Mouse (Mus musculus): ENCODE measurements around the gene Urb1.

Urb1 gene

DNA sequence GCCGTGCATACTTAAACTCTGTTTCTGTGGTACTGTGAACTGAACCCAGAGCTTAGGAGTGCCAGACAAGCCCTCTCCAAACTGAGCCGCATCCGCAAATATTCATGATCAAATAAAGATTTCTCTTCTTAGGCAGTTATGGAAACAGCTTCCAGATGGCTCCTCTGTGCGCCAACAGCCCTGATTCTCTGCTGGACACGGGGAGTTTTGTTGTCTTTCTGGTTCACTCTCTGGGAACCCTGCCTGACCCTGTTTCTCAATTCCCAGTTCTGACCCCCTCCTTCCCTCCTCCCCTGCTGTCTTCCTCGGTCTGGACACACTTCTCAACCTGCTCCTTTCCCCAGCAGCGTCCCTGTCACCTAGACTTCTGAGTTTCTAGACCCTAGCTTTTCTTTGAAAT lies 12.8 kb upstream of the Urb1 start:
- DNase-seq (ENCODE audit: low spot score), result no peak

DNA sequence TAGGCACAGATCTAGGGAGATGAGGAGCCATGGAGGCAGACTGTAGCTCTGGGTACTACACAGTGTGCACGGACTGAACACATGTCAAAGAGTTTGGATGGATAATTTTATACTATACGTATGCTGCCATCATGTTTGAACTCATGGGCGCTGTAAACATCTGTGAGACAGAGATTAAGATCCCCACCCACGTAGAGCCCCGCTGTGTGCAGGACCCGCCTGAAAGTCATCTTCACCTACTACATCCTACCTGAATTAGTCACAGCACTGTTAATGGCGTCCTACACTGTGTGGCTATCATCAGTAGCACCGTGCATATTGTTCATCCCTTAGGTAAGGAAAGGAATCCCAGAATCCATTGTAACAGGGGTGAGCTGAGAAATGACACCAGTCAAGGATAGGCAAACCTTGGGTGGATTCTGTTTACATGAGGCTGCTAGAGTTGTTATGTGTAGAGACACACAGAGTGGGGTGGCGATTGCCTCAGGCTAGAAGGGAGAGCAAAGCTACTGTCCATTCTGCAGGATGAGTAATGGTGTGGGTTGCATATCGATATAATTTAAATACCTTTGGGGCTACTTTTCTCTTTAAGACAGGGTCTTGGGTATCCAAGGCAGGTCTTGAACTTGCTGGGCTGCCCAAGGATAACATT lies 12.2 kb upstream of the Urb1 start:
- no peak for DNase-seq (ENCODE audit: low spot score)

DNA sequence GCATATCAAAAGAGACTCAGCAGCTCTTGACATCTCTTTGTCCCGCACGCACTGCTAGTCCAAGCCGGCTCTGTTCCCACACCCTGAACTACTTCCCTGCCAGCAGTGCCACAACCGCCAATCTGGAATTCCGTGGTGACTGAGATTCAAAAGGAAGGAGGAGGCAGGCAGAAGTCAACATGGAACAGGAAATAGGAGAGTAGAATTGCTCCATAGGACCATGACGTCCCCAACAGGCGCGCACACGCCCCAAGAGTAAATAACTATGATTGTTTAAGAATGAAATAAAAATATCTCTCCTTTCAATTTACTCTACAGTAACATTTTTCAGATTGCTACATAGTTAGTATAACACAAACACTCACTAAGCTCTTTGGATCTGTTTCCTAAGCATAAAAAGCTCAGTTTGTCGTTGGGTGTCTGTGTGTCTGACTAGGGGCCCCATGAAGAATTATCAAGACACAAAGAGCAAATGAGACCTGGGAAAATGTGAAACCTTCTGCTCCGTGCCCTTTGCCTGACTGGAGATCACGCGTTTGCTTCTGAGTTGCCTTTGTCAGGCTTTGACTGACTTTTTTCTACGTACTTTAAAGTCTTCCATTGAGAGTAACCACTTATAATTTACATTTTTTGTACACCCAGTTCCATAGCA lies 11.0 kb upstream of the Urb1 start:
- DNase-seq (ENCODE audit: low spot score), result no peak

DNA sequence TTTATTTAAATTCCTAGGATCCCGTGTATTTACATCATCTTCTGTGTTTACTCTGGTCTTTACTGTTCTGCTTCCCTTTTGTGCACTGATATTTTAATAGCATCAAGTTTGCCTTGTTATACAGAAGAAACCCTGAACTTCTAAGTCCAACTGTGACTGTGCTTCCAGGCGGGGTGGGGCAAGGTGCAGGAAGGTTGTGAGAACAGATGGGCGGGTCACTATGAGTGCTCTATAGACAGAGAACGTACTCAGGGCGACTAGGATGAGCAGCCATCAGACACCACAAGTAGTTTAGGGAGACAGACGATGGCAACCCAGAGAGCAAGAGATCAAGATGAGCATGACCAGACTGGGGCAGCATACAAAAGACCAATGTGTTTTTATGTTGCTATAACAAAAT lies 10.1 kb upstream of the Urb1 start:
- no peak for DNase-seq (ENCODE audit: low spot score)

DNA sequence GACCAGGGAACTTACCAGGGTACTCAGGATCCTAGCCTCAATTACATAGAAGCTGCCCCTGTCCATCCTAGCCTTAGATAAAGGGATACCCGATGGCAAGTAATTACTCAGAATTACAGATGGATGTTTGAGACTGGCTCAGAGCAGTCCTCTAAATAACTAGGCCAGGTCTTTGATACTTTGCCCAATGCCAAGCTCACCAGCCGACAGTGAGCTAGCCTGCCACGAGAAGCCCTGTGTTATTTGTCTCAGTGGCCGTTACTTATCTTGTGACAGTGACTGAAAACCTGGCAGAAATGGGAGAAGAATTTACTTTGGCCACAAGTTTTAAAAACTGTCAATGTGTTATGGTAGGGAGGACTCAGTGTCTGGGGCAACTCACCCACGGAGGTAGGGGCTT lies 1.9 kb upstream of the Urb1 start:
- no peak for DNase-seq (ENCODE audit: low spot score)

DNA sequence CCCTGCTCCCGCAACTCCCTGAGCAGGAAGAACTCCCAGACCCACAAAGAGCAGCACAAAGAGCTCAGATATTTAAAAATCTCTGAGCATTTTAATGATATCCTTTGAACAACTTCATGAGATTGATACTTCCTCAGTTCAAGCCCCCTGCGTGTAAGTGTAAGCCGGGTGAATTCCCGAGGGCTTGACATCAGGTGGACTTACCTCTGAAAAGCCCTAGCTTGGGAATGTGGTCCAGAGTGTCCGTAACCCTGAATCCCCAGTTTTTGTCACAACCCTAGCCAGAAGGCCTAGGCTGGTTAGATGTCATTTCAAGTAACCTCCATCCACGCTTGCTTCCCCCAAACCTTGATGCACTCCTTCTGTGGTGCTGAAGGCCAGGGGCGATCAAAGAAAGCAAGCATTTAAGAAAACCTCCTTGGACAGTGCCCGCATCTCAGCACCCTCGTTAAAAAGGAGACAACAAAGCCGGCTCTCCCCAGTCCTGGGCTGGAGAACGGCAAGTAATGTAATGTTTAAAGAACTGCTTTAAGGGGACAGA lies 573 bp upstream of the Urb1 start:
- DNase-seq (ENCODE audit: low spot score), result no peak

DNA sequence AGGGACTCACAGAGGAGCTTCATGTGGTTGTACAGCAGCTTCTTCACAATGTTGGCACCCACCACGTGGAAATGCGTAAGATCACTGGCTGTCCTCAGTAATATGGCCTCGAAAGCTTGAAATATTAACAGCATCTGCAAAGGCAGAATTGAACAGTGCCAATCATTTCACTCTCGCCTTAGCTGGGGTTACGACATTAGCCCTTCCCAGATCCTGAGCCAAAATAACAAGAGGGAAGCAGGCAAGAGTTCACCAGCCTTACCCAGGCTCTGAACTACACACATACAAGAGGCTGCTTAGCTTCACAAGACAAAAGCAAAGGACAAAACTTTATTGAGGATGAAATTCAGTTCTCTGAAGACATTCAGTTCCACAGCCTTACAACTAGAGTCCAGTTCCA lies 5.7 kb downstream of the Urb1 start:
- DNase-seq (ENCODE audit: low spot score), result no peak

DNA sequence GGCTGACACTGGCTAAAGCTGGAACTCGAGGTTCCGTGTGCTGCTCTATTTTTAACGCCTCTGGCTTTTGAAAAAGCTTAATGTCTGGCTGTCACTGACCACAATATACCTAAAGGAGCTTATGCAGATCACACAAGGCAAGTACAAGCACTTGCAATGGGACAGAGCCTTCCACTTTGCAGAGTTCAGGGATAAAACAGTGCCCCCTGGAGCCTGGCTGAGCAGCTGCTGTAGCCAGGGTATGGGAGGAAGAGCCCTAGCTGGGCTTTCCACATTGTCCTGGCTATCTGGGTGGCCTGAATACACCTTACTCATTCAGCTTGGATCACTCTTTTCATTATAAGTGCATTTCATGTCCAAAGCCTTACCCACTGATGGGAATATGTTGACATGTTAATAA lies 8.3 kb downstream of the Urb1 start:
- no peak for DNase-seq (ENCODE audit: low spot score)

DNA sequence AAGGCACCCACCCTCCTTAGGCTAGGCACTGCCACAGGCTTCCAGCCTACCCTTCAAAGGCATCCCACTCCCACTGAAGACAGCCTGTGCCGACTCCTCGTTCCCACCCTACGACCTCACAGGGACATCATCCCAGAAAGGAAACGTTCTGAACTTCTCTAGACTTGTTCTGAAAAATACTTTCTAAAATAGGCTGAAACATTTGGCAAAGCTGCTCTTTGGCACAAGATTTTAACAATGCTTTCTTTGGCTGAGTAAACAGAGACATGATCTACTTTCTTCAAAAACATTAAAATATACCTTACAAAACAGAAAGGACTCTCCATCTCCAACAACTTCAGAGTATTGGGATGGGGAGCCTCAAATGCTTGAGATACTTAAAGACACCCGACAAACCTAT lies 9.0 kb downstream of the Urb1 start:
- DNase-seq (ENCODE audit: low spot score), result peak; percentile 46

DNA sequence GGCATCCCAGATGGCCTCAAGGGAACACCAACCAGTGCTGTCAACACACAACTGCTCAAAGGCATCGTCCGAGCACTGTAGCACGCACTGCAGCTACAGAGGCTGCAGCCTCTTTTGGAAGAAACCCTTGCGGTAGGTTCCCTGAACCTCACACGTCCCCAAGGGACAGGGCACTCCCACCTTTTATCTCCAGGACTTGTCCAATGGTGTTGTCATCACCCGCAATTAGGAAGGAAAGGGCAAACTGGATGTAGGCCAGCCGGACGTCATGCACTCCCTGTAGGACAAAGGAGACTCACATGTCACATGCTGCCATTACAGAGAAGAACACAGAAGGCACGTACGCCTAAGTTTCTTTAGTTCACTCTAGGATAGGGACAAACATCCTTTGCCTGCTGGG lies 10.4 kb downstream of the Urb1 start:
- no peak for DNase-seq (ENCODE audit: low spot score)

DNA sequence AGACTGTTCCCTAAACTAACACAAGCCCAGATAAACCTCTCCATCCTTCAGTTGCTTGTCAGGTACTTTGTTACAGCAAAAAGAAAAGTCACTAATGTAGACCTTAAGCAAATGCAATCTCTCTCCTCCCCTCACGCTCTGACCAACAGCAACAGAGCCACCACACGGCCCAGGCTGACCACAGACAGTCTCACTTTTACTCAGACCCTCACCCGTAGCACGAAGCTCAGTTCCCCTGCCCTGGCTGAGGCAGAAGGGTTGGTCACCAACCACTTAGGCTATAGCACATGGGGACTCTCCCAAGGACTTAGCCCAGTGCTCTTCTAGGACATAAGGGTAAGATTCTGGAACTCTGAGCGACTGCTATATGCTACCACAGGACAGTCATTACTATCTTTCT lies 11.4 kb downstream of the Urb1 start:
- DNase-seq (ENCODE audit: low spot score), result no peak

DNA sequence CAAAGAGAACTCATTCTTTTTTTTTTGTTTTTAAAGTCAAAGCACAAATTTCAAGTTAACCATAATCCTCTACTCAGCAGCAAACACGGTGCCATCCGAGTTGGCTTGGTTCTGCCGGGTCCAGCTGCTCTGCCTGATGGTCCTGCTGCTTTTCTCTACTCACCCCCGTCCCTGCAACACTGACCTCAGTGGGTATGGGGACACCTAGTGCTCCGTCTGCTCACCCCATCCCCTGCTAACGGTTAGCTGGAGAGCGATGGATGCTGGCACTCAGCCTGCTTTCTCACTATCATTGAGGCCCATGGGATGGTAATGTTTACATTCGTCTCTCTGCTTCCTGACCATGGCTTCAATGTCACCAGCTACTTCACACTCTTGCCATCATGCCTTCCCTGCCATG lies 11.8 kb downstream of the Urb1 start:
- DNase-seq (ENCODE audit: low spot score), result no peak

DNA sequence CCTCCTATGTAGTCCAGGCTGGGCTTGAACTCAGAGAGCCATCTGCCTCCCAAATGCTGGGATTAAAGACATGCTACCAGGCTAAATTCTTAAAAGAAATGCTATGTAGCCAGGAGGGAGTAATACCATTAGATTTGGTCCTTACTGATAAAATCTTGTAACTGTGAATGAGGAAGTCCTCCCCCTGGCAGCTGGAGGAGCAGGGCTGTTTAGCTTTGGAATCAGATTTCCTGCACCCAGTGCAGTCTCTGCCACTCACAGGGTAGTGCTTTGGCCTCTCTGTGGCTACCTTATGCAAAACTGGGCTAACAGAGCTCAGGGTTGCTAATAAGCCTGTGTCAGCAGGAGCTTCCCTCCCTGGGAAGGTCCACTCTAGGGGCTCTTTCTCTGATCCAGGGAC lies 15.5 kb downstream of the Urb1 start:
- no peak for DNase-seq (ENCODE audit: low spot score)

DNA sequence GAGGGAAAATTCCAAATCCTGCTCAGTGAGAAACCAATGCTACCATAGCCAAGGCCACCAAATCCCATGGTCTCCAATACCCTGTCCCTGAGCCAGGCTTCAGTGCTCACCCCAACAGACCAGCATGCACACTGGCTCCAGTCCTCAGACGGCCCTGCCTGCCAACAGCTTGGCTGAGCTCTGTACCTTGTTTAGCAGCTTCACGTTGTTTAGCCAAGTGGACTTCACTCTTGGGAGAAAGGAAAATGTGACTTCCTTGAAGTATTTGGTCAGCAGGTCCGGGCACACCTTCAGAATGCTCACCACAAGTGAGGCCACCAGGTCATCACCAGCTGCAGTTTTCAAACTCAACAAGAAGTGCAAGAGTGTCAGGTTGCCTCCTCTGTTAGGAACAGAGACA lies 17.7 kb downstream of the Urb1 start:
- no peak for DNase-seq (ENCODE audit: low spot score)

DNA sequence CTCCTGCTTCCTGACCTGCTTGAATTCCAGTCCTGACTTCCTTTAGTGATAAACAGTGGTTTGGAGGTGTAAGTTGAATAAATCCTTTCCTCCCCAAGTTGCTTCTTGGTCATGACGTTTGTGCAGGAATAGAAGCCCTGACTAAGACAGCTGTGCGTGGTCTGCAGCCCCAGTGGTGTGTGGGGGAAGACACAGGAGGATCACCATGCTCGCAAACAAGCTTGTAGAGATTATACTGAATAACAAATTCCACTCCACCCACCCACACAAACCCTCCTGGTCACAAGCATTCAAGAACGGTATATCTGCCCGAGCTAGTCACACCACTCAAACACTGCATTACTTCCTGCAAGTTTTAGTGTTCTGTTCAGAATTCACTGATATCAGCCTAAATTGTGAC lies 18.1 kb downstream of the Urb1 start:
- no peak for DNase-seq (ENCODE audit: low spot score)

DNA sequence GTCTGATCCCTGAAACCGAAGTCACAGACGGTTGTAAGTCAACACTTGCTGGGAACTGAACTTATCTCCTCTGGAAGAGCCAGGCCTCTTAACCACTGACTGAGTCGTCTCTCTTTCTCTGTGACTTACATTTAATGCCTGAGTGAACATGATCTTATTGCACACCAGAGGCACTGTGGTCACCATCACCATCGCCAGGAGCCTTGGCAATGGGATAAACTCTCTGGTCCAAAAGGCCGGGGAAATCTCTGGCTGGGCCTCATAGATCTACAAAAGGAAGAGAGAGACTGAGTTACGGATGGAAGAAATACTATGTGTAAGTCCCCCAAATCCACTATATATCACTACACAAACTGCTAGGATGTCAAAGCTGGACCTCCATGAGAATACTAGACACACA lies 19.3 kb downstream of the Urb1 start:
- DNase-seq (ENCODE audit: low spot score), result no peak

DNA sequence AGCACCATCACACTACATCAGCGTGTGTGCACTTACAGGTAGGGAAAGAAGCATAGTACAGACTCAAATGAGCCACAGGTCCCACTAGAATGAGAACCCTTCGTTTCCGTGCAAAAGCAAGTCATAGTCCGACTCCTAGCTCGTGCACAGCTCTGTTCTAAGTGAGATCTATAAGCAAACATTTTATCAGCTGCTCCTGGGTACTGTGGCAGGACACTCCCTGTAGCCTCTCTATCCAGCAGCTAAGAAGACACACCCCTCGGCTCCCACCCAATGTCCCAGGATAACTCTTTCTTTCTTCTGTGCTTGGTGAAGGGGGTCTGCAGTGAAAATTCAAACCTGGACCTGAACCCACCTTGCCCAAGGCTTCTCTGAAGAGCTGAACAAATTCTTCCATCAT lies 21.6 kb downstream of the Urb1 start:
- no peak for DNase-seq (ENCODE audit: low spot score)

DNA sequence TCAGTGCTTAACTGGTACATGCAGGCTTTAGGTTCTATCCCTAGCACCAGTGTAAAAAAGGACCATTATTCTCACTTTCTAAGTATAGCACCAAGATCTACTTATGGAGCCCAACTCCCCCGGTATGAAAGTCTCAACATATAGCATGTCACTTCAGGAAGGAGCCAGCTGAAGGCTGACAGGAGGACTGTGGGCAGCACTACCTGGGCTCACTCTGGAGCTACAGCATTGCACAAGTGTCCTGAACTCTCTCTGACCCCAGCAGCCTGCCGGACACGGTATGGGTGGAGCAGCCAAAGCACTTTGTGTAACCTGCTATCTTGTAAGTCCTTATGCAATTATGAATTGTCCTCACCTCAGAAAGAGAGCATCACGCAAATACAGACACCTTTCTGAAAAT lies 25.0 kb downstream of the Urb1 start:
- no peak for DNase-seq (ENCODE audit: low spot score)

DNA sequence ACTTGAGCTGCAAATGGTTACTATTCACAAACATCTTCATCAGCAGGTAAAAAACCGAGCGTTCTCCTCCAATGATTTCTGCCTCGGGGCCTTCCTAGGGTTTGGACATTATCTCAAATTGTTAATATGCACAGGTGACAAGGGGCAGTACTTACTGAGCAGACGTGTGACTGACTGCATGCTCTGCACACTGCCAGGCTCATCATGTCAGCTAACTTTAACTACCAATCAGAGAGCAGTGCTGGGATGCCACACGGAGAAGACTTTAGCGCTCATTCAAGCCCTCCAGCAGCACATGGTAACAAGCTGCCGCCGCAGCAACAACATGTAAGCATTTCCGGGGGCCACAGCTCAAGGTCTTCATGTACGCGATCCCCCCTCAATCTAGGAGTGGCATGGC lies 26.9 kb downstream of the Urb1 start:
- DNase-seq (ENCODE audit: low spot score), result no peak

DNA sequence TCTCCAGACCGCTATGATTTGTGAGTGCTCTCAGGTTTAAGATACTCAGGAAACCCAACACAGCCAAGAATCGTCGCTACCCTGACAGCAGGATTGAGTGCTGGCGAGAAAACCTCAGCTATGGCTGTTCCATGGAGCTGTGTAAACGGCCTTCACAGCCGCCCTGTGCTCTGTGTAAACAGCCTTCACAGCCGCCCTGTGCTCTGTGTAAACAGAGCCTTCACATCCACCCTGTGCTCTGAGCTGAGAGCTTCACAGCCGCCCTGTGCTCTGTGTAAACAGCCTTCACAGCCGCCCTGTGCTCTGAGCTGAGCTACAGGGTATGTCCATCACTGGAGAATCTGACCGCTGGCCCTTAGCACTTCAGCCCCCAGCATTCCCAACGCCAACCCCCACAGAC lies 30.4 kb downstream of the Urb1 start:
- DNase-seq (ENCODE audit: low spot score), result no peak

DNA sequence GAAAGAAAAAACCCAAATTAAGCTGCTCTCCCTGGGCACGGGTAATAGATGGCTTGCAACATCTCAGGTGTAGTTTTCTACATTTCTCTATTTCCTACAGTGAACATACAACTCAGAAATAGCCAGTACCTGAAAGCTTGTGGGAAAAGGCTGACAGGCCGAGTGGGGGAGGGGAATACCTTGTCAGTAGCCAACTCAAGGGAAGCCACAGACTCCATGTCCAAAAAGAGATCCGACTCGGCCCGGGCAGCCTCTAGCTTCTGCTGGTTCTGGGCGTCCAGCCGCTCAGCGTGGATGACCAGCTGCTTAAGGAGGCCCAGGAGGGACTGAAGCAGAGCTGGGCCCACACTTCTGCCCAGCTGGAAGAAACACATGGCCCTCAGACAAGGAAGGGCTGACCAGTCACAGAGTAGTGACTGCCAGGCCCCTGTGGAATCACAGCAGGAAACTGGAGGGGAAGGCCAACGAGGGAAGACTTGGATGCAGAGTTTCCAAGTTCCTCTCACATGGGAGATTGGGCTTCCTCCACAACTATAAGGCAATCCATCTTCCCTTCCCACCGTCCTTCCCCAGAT lies 34.2 kb downstream of the Urb1 start:
- no peak for DNase-seq (ENCODE audit: low spot score)

DNA sequence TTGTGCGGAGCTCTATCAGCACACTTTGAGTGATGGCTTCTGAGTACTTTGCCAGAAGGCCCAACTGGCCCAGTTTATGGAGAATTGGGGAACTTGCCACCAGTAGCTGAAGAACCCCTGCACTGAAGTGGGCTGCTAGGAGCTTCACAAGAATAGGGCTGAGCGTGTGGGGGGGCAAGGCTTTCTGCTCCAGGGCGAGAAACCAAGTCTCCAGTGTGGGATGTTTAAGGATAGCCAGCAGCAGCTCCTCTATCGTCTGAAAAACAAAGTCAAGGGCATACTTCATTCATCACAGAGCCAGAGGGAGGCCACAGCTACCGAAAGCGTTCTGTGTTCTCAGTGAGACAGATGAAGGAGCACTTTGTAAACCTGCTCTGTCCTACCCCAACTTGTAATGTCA lies 35.6 kb downstream of the Urb1 start:
- no peak for DNase-seq (ENCODE audit: low spot score)

DNA sequence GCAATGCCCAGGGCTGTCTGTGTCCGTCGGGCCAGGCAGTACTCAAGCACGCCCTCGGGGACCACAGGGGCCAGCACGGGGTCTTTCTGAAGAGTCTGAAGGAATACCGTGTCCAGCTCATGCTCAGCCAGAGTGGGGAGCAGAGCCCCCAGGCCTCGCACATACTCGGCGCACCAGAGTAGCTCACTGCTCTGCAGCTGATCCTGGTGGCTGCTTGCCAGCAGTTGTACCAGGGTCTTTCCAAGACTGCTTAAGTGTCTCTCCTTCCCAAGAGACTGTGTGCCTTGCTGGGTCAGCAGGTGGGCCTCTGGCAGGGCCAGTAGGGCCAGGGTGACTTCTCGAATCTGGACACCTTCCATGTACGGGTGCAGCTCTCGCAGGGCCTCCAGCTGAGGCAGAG lies 36.0 kb downstream of the Urb1 start:
- DNase-seq (ENCODE audit: low spot score), result no peak

DNA sequence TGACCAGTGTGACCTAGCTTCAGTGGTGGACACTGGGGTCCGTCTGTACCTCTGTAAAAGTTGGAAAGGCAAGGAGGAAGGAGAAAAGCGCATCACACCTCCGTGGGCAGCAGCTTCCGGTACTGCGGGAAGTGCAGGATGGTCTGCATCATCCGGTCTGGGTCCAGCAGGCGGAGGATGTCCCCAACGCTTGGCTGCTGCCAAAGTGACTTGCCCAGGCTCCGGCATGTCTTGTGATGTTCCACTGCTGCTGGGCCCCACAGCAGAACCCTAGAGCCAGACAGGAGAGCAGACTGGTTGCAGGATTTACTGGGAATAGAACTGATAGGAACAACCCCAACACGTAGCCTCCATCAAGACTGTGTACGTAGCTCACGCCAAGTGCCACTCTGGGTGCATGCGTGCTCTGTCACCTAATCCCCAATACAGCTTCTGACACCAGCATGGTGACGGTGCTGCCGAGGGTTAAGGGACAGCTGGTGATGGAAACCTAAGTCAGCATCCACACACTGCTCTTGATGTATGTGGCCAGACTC lies 43.2 kb downstream of the Urb1 start:
- DNase-seq (ENCODE audit: low spot score), result no peak
